Mouse (Mus musculus): ENCODE data around the gene Phf23. TPM values are rescaled to one million over a fixed set of nuclear protein-coding genes. Genes with fewer than 3 reads are reported as not detected.
"Not testable (repeated sequence)": the region's sequence is repeated elsewhere in the genome, so short reads cannot be mapped to it uniquely, and the experiment has no call there.

The Phf23 gene
- total RNA-seq, 2 experiments from 2014 or later, result 25.0 to 30.3 TPM

GRCm38 (mm10) chr11:70000396-70000898 is 4.9 kb downstream of the Phf23 start, which contains the start of gene Dvl2:
Gene Dvl2 (plus strand): TSS chr11:70000595.
- peak; percentile 92 for DNase-seq

GRCm38 (mm10) chr11:70001159-70001558 is 5.6 kb downstream of the Phf23 start:
- no peak for DNase-seq

GRCm38 (mm10) chr11:70001865-70002264 is 6.3 kb downstream of the Phf23 start:
- peak; percentile 64 for DNase-seq

GRCm38 (mm10) chr11:70002471-70002870 is 6.9 kb downstream of the Phf23 start:
- DNase-seq, result no peak

- peak; percentile 37 for DNase-seq
Observed at GRCm38 (mm10) chr11:70005521-70005920, 9.9 kb downstream of the Phf23 start.

GRCm38 (mm10) chr11:70010033-70010432 is 14.5 kb downstream of the Phf23 start:
- DNase-seq, result no peak

- no peak for DNase-seq
Observed at GRCm38 (mm10) chr11:70010548-70010947, 15.0 kb downstream of the Phf23 start.

GRCm38 (mm10) chr11:70010961-70011360 is 15.4 kb downstream of the Phf23 start:
- DNase-seq, result no peak

- no peak for DNase-seq
Observed at GRCm38 (mm10) chr11:70012931-70013330, 17.4 kb downstream of the Phf23 start.

- no peak for DNase-seq
Observed at GRCm38 (mm10) chr11:70013408-70013807, 17.8 kb downstream of the Phf23 start.

- DNase-seq, result no peak
Observed at GRCm38 (mm10) chr11:70014051-70014450, 18.5 kb downstream of the Phf23 start.

GRCm38 (mm10) chr11:70014880-70015558 is 19.4 kb downstream of the Phf23 start, which contains the start of gene Acadvl:
Gene Acadvl (minus strand): TSS chr11:70015411.
- peak; percentile 90 for DNase-seq

GRCm38 (mm10) chr11:70015677-70016076 is 20.1 kb downstream of the Phf23 start:
- DNase-seq, result no peak

GRCm38 (mm10) chr11:70016177-70016576 is 20.6 kb downstream of the Phf23 start:
- not testable (repeated sequence) for DNase-seq

GRCm38 (mm10) chr11:70016669-70017068 is 21.1 kb downstream of the Phf23 start, which contains the start of gene Dlg4:
Gene Dlg4 (plus strand): TSS chr11:70016942.
- DNase-seq, result no peak

- DNase-seq, result no peak
Observed at GRCm38 (mm10) chr11:70017199-70017767, 21.7 kb downstream of the Phf23 start.

GRCm38 (mm10) chr11:70018131-70018990 is 22.8 kb downstream of the Phf23 start:
- peak; percentile 70 for DNase-seq

GRCm38 (mm10) chr11:70019495-70020021 is 24.0 kb downstream of the Phf23 start:
- no peak for DNase-seq

GRCm38 (mm10) chr11:70020022-70020631 is 24.6 kb downstream of the Phf23 start:
- no peak for DNase-seq

- peak; percentile 82 for DNase-seq
Observed at GRCm38 (mm10) chr11:70020731-70021263, 25.2 kb downstream of the Phf23 start.

GRCm38 (mm10) chr11:70021264-70022132 is 25.9 kb downstream of the Phf23 start:
- DNase-seq, result peak; percentile 98
